Mouse (Mus musculus) embryonic facial prominence, embryonic 12.5 days (tissue): ENCODE measurements around the gene Lrch1. TPM values are rescaled to one million over a fixed set of nuclear protein-coding genes. Genes with fewer than 3 reads are reported as not detected.

ENCODE experiments used
- ATAC-seq: fragments of 200-750 bp; cut with Nextera tagmentation; 2 replicates; pipeline ENCODE4 v1.8.0; 2017; ENCODE audit not compliant: insufficient number of reproducible peaks, insufficient read depth, low FRiP score, low TSS enrichment
- H3K27ac ChIP-seq: fragments of 300-500 bp; sonication (generic); 2 replicates; pipeline ENCODE4 v1.5.1; 2016; ENCODE audit warnings: mild to moderate bottlenecking
- H3K27me3 ChIP-seq: fragments of 300-500 bp; sonication (generic); 2 replicates; pipeline ENCODE4 v1.6.1; 2016; ENCODE audit warnings: mild to moderate bottlenecking, moderate library complexity
- H3K36me3 ChIP-seq: fragments of 300-500 bp; sonication (generic); 2 replicates; pipeline ENCODE4 v1.6.1; 2016; ENCODE audit warnings: mild to moderate bottlenecking
- H3K4me1 ChIP-seq: fragments of 300-500 bp; sonication (generic); 2 replicates; pipeline ENCODE4 v1.6.1; 2016
- H3K4me2 ChIP-seq: fragments of 300-500 bp; sonication (generic); replicated peaks from 2 replicates; pipeline ENCODE4 v1.6.1; 2016; ENCODE audit warnings: mild to moderate bottlenecking, moderate library complexity
- H3K4me3 ChIP-seq: fragments of 300-500 bp; sonication (generic); 2 replicates; pipeline ENCODE4 v1.5.1; 2016; ENCODE audit warnings: mild to moderate bottlenecking
- H3K9ac ChIP-seq: fragments of 300-500 bp; sonication (generic); 2 replicates; pipeline ENCODE4 v1.6.1; 2016; ENCODE audit warnings: mild to moderate bottlenecking, moderate library complexity
- H3K9me3 ChIP-seq: fragments of 300-500 bp; sonication (generic); 2 replicates; pipeline ENCODE4 v1.6.1; 2016; ENCODE audit warnings: mild to moderate bottlenecking, moderate library complexity
- WGBS: fragments of 180-500 bp; shearing (Covaris S2); methylation state at CpG from one replicate; pipeline ENCODE4 v1.1.7; 2016; 5-methylcytosine and 5-hydroxymethylcytosine counted together
- polyA plus RNA-seq: library from polyadenylated mRNA; unstranded; fragments of >200 nt; fragmentation: Nextera tagmentation; extraction: Ambion mirVana; gene quantifications from 2 replicates; pipeline ENCODE4 v1.2.1, GENCODE M21; 2016

The Lrch1 gene
- polyA plus RNA-seq, 1 experiment from 2014 or later: 15.7 TPM

GRCm38 (mm10) chr14:74974136-74974651 lies 26.5 kb upstream of the Lrch1 start:
- no peak for ATAC-seq
- no peaks in the 10 kb centered on the region for H3K36me3 ChIP-seq
- WGBS: 64% methylated on average over 10 of the region's 10 CpGs

GRCm38 (mm10) chr14:74972687-74973086 lies 25.0 kb upstream of the Lrch1 start:
- Histone ChIP-seq H3K27me3 (no peaks in the 10 kb centered on the region), H3K4me1 (no peaks in the 10 kb centered on the region), H3K4me2 (no peak overlapping the region), H3K4me3 (no peak overlapping the region), H3K36me3 (no peaks in the 10 kb centered on the region), H3K9me3 (no peaks in the 10 kb centered on the region), H3K27ac (no peak overlapping the region), H3K9ac (no peak overlapping the region)
- WGBS: 88% methylated on average over 5 of the region's 5 CpGs
- no peak for ATAC-seq

More at GRCm38 (mm10) chr14:74974136-74974651, 26.5 kb upstream of the Lrch1 start:
- Histone ChIP-seq H3K4me2 (no peak overlapping the region), H3K9me3 (no peaks in the 10 kb centered on the region), H3K27ac (no peak overlapping the region), H3K4me1 (no peaks in the 10 kb centered on the region), H3K9ac (no peak overlapping the region), H3K4me3 (no peak overlapping the region), H3K27me3 (no peaks in the 10 kb centered on the region)

- ATAC-seq: no peak
- whole genome bisulfite sequencing: 37% methylated on average over 3 of the region's 3 CpGs
- H3K4me1 ChIP-seq: no peaks in the 10 kb centered on the region
These were observed 24.5 kb upstream of the Lrch1 start for GRCm38 (mm10) chr14:74972216-74972615.

GRCm38 (mm10) chr14:74963402-74963764 lies 15.7 kb upstream of the Lrch1 start:
- H3K36me3 ChIP-seq: no peaks in the 10 kb centered on the region
- no peak overlapping the region for H3K9ac ChIP-seq
- no peaks in the 10 kb centered on the region for H3K9me3 ChIP-seq
- H3K4me2 ChIP-seq: no peak overlapping the region
- H3K27ac ChIP-seq: peak overlapping the region; percentile 30; the same call in 1 of the 2 replicates
- no peaks in the 10 kb centered on the region for H3K27me3 ChIP-seq
- 21% methylated on average over 3 of the region's 3 CpGs for WGBS
- H3K4me3 ChIP-seq: no peak overlapping the region
- 0 out of 2 replicates have a peak, but pooled peaks cover 9% of the 10 kb centered on the region for H3K4me1 ChIP-seq
- no peak for ATAC-seq

More at GRCm38 (mm10) chr14:74972216-74972615, 24.5 kb upstream of the Lrch1 start:
- no peaks in the 10 kb centered on the region for H3K27me3 ChIP-seq
- no peaks in the 10 kb centered on the region for H3K9me3 ChIP-seq
- H3K27ac ChIP-seq: 0 out of 2 replicates have a peak overlapping the region, but pooled peaks have one; percentile 30
- H3K4me2 ChIP-seq: no peak overlapping the region
- no peak overlapping the region for H3K9ac ChIP-seq
- H3K4me3 ChIP-seq: no peak overlapping the region
- H3K36me3 ChIP-seq: no peaks in the 10 kb centered on the region

GRCm38 (mm10) chr14:74962713-74963401 lies 15.2 kb upstream of the Lrch1 start:
- Histone ChIP-seq H3K27me3 (no peaks in the 10 kb centered on the region), H3K4me1 (0 out of 2 replicates have a peak, but pooled peaks cover 9% of the 10 kb centered on the region), H3K27ac (peak overlapping the region; percentile 30; the same call in 1 of the 2 replicates), H3K9me3 (no peaks in the 10 kb centered on the region), H3K4me3 (no peak overlapping the region), H3K4me2 (no peak overlapping the region), H3K36me3 (no peaks in the 10 kb centered on the region), H3K9ac (no peak overlapping the region)
- no peak for ATAC-seq
- WGBS: 63% methylated on average over 8 of the region's 8 CpGs

- Histone ChIP-seq H3K4me1 (0 out of 2 replicates have a peak, but pooled peaks cover 9% of the 10 kb centered on the region), H3K27me3 (no peaks in the 10 kb centered on the region), H3K27ac (no peak overlapping the region), H3K4me2 (no peak overlapping the region), H3K4me3 (no peak overlapping the region), H3K9me3 (no peaks in the 10 kb centered on the region), H3K36me3 (no peaks in the 10 kb centered on the region), H3K9ac (no peak overlapping the region)
- ATAC-seq: no peak
- WGBS: 79% methylated on average over 5 of the region's 5 CpGs
These were observed 12.9 kb upstream of the Lrch1 start for GRCm38 (mm10) chr14:74960568-74960967.

- Histone ChIP-seq H3K4me3 (no peak overlapping the region), H3K4me1 (no peaks in the 10 kb centered on the region), H3K27ac (no peak overlapping the region), H3K9me3 (no peaks in the 10 kb centered on the region), H3K9ac (no peak overlapping the region), H3K27me3 (no peaks in the 10 kb centered on the region), H3K36me3 (no peaks in the 10 kb centered on the region), H3K4me2 (no peak overlapping the region)
- 44% methylated on average over 2 of the region's 2 CpGs for WGBS
- ATAC-seq: no peak
These were observed 9.0 kb upstream of the Lrch1 start for GRCm38 (mm10) chr14:74956702-74957101.

- Histone ChIP-seq H3K27ac (no peak overlapping the region), H3K4me2 (no peak overlapping the region), H3K9me3 (no peaks in the 10 kb centered on the region), H3K27me3 (no peaks in the 10 kb centered on the region), H3K36me3 (no peaks in the 10 kb centered on the region), H3K9ac (no peak overlapping the region), H3K4me1 (no peaks in the 10 kb centered on the region), H3K4me3 (no peak overlapping the region)
- no peak for ATAC-seq
- WGBS: 84% methylated on average over 1 of the region's 1 CpGs
These were observed 8.6 kb upstream of the Lrch1 start for GRCm38 (mm10) chr14:74956234-74956633.

- 55% methylated on average over 14 of the region's 14 CpGs for WGBS
- Histone ChIP-seq H3K9me3 (no peaks in the 10 kb centered on the region), H3K4me1 (peaks cover 10% of the 10 kb centered on the region), H3K36me3 (no peaks in the 10 kb centered on the region), H3K4me2 (peak overlapping the region; percentile 81; the same call in 1 of the 2 replicates), H3K9ac (no peak overlapping the region), H3K27ac (no peak overlapping the region; the same call in 1 of the 2 replicates), H3K27me3 (no peaks in the 10 kb centered on the region), H3K4me3 (no peak overlapping the region)
- peak; percentile 22; the same call in 1 of the 2 replicates for ATAC-seq
These were observed 957 bp upstream of the Lrch1 start for GRCm38 (mm10) chr14:74948426-74949240.

GRCm38 (mm10) chr14:74948014-74948396 lies 329 bp upstream of the Lrch1 start:
- 30% methylated on average over 13 of the region's 13 CpGs for WGBS
- H3K4me2 ChIP-seq: peak overlapping the region; percentile 81
- H3K36me3 ChIP-seq: no peaks in the 10 kb centered on the region
- peaks cover 10% of the 10 kb centered on the region for H3K4me1 ChIP-seq
- H3K9ac ChIP-seq: peak overlapping the region; percentile 85
- H3K4me3 ChIP-seq: peak overlapping the region; percentile 81
- no peaks in the 10 kb centered on the region for H3K27me3 ChIP-seq
- H3K9me3 ChIP-seq: no peaks in the 10 kb centered on the region
- ATAC-seq: no peak
- peak overlapping the region; percentile 91 for H3K27ac ChIP-seq

- H3K27ac ChIP-seq: peak overlapping the region; percentile 91
- no peaks in the 10 kb centered on the region for H3K27me3 ChIP-seq
- ATAC-seq: peak; percentile 77
- H3K9ac ChIP-seq: peak overlapping the region; percentile 85
- H3K9me3 ChIP-seq: no peaks in the 10 kb centered on the region
- peak overlapping the region; percentile 81 for H3K4me3 ChIP-seq
- peak overlapping the region; percentile 81 for H3K4me2 ChIP-seq
- H3K36me3 ChIP-seq: no peaks in the 10 kb centered on the region
- under 1% methylated on average over 56 of the region's 56 CpGs for WGBS
- peaks cover 10% of the 10 kb centered on the region for H3K4me1 ChIP-seq
These were observed 813 bp downstream of the Lrch1 start for GRCm38 (mm10) chr14:74946751-74947375.
